ENCODE assay signal across 18 mouse cellular contexts in genomic region chrX:99497238-99497637, GRCm38 (mm10). TPM values are rescaled to one million over a fixed set of nuclear protein-coding genes. Genes with fewer than 3 reads are reported as not detected.
DNase-seq lines count a peak whose midpoint lies in the region; ATAC-seq lines count a peak whose summit lies in the region.
"Had no signal": no experiment of that assay in that cellular context is flagged by ENCODE, and none has a peak within 500 bp of the region (broad histone marks: within the 10 kb centered on the region; RNA-seq: fewer than 3 reads in every experiment).

No protein-coding gene starts in this region.

- ATAC-seq in cerebellum, adult (ENCODE audit: insufficient number of reproducible peaks, low FRiP score, low TSS enrichment), result peak; percentile 68; the same call in 1 of the 2 replicates
- ATAC-seq: CD4-positive, CD25-positive, alpha-beta regulatory T cell, adult 4 months; forebrain, embryonic 16.5 days; hindbrain, embryonic 16.5 days; intestine, embryonic 15.5 days had no signal

- intact Hi-C loops in left cerebral cortex, postnatal 14 days (cut with DNase I), result no loop called here

- no peak for DNase-seq in cerebellum, postnatal 4 days (ENCODE audit: low spot score in 2 of 2)
- peak; percentile 41 for DNase-seq in adrenal gland, postnatal 14 days
- peak; percentile 21 to 38 for DNase-seq in cerebellum, adult 18-20 months
- peak; percentile 43 to 56 for DNase-seq in cerebellum, postnatal 14 days
- DNase-seq in urinary bladder, postnatal 36 days (ENCODE audit: low spot score in 2 of 2), result no peak
- DNase-seq in yolk sac, embryonic 10.5 days (ENCODE audit: low spot score), result no peak
- no peak for DNase-seq in left cerebral cortex, postnatal 14 days (ENCODE audit: low spot score in 2 of 2)
- DNase-seq: gastrocnemius, postnatal 36 days; kidney, adult 9 months; kidney, postnatal 14 days; liver, embryonic 13.5 days; lung, adult 2 months; lung, postnatal 14 days had no signal

RNA-seq across cellular contexts. Expression of gene Pja1, which starts 26.2 kb away (rescaled TPM):
- total RNA-seq in adrenal gland, postnatal 14 days (2021), result 99.7 and 108 TPM in 2 replicates
- 100 to 1,000 TPM; 181 to 200 TPM for total RNA-seq in left cerebral cortex, postnatal 14 days (2021)

Comparison
In these comparisons a context has a peak if more than half of its experiments do, and no peak if none do; other contexts are left out.
1. DNase-seq: peak in adrenal gland, postnatal 14 days (single experiment), cerebellum, adult 18-20 months (2 of 2) and cerebellum, postnatal 14 days (2 of 2); none in cerebellum, postnatal 4 days (0 of 2), urinary bladder, postnatal 36 days (0 of 2), yolk sac, embryonic 10.5 days (single experiment) and left cerebral cortex, postnatal 14 days (0 of 2).